Mouse (Mus musculus) spleen, postnatal 4 days (tissue): ENCODE data around the gene Abcc4.

Experiments
- DNase-seq, 2 experiments: peaks; one replicate each; pipeline ENCODE4 v3.0.0; 2022; ENCODE audit warnings: low spot score in 2 of 2

The Abcc4 gene

DNA sequence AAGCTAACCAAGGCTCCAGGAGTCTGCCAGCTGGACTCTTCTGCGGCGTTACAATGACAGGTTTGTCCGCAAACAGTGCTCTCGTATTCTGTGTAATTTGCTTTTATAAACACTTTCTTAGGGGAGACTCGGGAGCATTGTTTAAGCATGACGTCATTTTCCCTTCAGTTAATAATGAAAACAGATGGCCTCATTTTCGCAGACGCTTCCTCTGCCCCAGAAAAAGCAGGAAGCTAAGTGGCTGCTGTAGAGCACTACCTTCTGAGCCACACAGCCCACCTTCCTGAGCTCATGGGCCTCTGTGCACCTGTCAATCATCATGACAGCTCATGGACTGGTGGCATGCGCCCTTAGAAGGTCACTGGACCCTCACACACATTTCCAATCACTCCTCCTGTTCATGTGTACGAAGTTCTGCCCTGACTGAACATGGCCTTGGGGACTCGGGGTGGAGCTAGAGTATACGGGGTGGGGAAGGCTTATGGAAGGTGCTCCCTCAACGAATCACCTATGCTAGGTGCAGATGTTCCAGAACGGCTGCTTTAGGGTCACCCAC lies 199.3 kb downstream of the Abcc4 start:
- DNase-seq, result no peak

DNA sequence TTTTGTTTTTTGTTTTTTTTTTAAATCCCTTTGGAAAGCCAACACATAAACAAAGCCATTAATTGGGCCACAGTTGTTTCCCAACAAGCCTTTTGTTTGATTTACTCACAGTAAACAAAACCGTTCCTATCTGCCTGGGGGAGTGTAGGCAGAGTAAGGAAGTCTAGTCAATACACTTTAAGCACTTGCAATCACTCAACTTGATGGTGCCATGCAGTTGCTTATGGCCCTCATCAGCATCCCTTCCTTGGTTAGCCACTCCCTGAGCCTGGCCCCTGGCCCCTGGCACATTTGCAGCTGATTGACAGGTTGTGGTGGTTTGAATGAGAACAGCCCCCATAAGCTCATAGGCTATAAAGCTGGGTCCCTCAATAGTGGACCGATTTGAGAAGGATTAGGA lies 209.3 kb downstream of the Abcc4 start:
- DNase-seq, result no peak

DNA sequence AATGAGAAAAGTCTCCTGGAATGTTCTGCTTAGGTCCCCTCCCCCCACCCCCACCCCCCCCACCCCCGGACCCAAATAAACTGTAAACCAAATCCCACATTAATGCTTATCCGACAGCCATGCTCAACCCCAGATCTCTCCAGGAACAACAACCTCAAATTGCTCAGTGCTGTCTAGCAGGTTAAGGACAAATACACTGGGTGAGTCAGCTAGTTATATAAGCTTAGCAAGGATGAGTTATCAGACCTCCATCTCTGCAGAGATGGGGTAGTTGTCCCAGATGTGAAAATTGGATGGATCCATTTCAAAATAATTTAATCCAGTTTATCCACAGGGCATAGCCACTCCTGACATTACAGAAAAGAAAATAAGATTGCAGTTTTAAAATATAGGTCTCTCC lies 210.6 kb downstream of the Abcc4 start:
- no peak for DNase-seq

DNA sequence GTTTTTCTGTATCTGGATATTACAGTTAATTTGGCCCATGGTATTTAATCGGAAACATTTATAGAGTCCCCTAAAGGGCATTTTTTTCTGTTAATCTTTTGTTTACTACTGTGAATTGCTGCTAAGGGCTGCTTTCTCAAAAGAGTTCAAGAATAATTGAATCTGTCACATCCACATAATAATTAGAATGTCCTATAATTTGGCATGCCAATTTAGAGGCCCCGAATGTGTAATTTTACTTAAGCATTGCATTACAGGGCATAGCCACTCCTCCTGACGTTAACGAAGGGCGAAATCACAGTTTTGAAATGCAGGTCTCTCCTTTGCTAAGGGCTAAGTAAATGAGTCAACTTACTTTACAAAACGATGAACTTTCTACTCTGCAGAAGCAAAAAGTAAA lies 214.3 kb downstream of the Abcc4 start:
- DNase-seq, result no peak

DNA sequence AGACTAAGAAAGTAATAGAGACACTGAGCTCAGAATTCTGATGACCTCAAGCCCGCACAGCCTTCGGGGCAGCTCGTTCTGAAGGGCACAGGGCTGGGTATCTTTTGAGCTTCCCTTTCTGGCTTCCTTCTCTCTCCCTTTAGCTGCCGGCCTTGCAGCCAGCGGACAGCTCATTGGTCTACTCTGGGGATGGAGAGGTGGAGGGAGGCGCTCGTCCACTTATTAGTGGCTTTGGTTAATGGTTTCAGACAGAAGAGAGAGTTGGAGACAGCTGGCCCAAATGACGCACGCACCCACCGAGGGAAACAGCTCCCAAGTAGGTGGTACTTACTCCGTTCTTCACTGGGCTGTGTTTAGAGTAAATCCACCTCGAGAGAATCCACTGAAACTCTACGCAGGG lies 214.7 kb downstream of the Abcc4 start:
- no peak for DNase-seq

DNA sequence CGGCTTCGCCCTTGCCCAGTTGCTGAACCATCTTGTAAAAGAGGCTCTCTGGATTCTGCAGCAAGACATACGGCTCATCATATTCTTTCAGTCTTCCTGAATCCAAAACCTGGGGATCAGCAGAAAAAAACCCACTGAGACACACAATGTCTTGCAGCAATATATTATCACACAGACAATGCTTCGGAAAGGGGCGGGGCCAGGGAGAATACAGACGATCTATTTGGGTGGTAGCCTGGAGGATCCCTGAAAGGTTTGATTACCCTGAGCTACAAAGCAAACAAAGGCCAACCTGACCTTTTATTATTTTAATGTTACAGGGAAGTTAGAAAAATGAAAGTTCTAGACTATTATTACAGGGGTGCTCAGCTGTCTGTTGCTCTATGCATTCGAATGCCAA lies 215.5 kb downstream of the Abcc4 start:
- no peak for DNase-seq

DNA sequence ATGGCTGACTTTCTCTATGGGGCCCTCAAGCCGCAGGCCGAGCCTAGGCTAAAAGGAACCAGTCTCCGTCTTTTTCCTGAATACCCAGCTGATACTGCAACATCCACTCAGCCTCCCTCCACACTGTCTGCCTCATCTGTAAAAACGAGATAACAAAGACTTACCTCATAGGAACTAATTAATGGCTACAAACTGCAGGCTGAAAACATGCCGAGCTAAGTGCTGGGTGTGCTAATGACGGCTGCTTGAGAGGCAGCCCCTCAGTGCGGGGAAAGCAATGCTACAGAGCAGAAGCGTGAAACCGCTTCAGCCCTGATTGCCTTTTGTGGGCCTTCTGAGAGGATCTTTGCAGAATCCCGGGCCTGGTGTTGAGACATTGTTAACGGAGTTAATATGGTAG lies 219.7 kb downstream of the Abcc4 start:
- DNase-seq, result no peak

DNA sequence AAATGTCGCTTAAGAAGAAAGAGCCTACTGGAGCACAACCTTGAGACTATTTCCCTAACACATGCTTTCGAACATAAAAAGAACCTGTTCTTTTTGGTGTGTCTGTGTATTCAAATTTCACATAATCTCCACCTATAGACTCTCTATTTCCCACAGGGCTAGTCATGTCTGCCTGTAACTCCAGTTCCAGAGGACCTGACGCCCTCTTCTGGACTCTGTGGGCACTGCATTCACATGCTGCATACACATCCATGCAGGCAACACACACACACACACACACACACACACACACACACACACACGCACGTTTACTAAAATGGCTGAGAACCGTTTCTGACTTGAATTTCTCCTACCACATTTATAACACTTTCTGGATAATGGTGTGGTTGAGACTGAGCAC lies 220.4 kb downstream of the Abcc4 start:
- no peak for DNase-seq

DNA sequence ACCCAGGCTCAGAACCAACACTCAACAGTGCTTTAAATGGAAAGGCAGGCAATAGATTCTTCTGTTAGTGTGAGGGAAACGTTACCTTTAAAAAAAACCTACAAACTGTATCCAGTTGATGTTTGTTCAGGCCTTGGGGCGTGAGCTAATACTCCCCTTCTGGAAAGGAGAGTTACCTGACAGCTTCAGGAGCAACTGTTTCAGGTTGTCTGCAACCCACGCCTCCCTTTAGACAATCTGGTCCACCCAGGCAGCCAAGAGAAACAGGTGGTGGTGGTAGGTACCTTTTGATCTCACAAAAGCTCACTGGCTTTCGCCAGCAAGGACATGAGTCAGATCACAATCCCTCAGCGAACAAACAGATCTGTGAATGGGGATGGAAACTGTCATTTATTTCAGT lies 223.7 kb downstream of the Abcc4 start:
- DNase-seq, result no peak

DNA sequence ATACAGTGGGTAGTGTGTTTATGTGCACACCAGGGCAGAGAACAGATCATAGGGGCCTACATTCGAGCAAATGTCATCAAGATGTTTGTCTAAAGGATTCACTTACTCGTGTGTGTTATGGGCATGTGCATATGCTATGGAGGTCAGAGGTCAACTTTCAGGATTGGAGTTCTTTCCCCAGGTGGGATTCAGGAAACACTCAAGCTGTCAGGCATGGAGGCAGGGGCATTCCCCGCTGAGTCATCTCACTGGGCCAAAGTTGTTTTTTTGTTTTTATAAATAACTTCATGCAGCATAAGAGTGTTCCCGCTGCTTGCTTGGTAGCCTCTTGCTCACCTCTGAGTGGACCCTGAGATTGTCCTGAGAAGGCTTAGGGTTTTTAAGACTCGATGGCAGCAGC lies 224.2 kb downstream of the Abcc4 start:
- DNase-seq, result no peak

DNA sequence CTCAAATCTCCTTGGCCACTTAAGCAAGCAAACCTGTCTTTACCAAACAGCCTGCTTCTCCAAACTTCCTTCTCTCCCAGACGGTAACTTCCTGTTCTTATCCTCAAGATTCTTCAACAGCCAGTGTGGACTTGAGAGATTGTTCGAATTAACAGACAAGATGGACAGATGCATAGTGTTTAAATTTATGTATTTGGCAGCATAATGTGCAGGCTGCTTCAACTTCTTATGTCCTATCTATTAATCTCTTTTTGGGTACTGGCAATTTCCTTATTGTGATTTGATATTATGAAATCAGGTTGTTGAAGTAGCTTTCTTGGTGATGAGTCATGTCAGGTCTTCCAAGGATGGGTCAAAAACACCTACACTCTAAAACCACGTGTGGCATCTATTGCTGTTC lies 229.7 kb downstream of the Abcc4 start:
- no peak for DNase-seq

DNA sequence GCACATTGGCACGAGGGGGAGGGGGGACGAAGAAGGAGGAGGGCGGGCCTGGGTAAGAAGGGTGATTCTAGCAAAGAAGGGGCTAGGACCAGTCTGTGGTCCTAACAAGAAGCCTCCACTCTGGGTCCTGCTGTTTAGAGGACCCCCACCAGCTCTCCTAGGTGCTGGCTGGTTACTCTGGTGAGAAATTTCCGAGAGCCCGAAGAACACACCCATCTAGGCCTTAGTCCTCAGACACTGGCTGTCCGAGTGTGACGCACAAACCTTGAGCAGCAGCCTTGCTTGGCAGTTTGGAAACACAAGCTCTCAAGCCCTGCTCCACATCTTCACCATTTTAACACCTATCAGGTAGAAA lies 230.9 kb downstream of the Abcc4 start:
- no peak for DNase-seq

DNA sequence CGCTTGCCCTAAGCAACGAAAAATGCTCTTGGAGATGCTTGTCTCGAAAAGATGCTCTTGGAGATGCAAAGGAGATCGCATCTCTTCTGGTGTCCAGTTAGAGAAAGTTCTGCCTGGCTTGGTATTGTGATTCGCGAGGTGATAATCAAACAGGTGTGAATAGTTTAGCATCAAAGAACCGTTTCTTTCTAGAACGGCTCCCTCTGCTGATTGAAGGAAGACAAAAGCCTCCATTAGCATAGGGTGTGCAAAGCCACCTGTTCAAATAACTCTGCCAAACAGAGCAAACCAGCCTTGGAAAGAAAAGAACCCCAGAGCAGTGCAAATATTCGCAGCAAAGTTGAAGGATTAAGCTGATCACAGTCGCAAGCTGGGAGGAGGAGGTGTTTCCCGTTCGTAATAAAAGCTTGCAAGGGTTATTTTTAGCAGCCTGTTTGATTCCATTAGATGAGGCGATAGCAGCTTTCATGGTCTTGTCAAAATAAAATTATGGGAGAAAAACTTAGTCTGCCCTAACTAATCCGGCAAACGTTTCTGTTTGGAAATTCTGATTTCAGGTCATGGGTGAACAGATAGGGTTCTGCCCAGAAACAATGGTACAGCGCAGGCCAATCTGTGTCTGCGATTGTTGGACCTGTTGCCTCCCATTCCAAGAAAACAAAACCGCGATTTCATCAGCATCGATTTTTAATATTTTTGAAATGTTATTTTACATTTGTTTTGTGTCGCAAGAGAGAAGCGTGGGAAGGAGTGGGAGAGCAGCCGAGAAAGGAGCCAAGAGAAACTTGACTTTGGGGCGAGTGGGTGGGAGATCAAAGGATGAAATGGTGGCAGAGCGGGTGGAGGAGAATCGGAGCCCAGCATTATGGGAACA lies 231.6 kb downstream of the Abcc4 start:
- DNase-seq, result no peak

DNA sequence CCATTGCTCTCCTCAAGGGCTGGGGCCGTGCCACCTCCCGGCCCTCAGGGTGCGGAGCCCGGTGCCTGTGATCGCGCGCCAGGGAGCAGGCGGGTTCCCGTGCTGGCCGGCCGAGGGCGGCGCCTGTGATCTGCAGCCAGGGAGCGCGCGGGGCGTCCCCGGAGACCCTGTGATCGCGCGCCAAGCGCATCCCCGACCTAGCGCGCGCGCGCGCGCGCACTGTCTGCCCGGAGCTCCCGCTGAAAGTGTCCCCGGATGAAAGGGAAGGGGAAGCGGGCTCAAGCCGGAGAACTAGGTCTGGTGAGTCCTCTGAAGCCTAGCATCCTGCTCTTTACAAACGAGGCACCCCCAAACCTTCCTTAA lies 232.2 kb downstream of the Abcc4 start:
- no peak for DNase-seq

DNA sequence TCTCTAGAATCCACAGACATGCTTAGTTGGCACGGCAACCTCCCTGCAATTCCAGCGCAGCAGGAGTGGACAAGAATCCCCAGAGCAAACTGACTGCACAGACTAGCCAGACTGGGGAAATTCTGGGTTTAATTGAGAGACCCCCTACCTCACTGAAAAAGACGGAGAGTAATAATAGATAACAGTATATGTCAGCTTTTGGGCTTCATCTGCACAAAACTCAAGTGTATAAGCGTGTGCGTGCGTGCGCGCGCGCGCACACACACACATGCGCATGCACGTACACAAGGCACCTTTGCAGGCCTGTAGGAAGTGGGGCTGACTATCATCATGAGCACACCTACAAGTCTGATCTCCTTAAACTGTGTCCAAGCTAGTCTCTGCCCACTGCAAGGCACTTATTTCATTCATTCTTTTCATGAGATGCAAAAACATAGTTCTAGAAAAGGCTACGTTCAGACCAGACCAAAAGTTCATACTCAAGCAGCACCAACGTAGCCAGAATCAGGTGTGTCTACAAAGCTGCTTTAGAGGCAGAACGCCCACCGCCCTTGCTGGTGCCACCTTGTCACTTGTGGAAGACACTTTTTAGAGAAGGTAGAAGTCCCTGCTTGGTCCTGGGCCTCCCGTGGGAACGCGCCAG lies 232.7 kb downstream of the Abcc4 start:
- DNase-seq, result no peak

DNA sequence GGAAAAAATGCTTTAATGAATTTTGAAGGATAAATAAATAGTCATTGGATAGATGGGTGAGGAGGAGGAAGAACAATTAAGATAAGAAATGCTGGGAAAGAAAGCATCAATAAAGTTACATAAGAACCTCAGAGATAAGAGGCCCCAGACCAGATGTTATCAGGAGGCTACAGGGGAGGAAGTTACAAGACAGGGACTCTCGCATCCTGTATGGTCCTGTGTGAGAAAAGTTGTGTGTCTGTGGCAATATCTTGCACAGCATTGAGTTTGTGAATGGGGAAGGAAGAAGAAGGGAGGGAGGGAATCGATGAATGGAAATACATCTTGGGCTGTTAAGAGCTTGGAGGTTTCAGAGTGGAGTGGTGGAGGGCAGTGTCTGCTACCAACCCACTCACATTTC lies 240.7 kb downstream of the Abcc4 start:
- no peak for DNase-seq

DNA sequence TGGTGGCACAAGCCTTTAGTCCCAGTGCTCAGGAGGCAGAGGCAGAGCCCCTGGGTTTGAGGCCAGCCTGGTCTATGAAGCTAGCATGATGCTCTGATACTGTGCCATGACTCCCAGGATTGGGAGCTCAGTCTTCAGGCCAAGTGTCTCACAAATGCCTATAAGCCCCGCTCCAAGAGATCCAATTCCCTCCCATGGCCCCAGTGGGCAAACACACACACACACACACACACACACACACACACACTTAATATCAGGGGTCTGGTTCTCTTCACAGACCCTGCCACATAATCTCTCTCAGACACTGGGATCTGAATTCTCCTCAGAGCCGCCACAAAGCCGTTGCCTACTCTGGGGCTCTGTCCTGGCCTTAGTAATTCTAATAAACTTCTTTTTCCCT lies 241.6 kb downstream of the Abcc4 start:
- no peak for DNase-seq

DNA sequence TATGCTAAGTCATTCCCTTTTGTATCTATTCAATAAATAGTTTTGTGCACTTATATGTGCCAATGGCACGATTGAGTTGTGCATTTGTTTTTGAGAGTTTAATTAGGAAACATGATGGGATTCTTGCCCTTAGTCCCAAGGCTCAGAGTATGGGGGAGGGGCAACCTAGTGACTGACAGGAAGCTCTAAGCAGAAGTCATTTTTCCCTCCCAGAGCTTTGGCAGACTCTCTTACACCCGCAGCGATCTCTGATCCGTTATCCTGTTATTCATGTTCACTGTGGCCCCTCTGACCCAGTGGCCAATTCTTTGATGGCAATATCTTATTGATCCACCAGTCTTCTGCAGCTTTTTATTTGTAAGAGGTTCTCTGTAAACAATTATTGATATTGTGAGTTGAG lies 253.4 kb downstream of the Abcc4 start:
- no peak for DNase-seq

DNA sequence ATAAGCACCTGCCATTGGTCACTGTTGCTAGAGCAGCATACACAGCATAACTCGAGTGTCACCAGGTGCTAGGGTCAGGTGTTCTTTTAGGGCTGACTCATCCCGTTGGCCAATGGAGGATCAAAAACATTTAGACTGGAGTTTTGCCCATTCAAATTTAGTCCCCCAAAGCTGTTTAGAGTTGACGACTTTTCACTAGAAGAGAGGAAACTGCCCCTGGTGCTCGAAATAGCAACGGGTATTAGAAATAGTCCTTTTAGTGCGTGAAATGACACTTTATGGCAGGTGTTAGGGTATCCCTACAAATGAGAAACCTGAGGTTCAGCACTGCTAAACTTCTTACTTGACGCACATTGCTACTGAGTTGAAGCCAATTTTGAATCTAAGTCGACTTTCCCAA lies 265.9 kb downstream of the Abcc4 start:
- no peak for DNase-seq

DNA sequence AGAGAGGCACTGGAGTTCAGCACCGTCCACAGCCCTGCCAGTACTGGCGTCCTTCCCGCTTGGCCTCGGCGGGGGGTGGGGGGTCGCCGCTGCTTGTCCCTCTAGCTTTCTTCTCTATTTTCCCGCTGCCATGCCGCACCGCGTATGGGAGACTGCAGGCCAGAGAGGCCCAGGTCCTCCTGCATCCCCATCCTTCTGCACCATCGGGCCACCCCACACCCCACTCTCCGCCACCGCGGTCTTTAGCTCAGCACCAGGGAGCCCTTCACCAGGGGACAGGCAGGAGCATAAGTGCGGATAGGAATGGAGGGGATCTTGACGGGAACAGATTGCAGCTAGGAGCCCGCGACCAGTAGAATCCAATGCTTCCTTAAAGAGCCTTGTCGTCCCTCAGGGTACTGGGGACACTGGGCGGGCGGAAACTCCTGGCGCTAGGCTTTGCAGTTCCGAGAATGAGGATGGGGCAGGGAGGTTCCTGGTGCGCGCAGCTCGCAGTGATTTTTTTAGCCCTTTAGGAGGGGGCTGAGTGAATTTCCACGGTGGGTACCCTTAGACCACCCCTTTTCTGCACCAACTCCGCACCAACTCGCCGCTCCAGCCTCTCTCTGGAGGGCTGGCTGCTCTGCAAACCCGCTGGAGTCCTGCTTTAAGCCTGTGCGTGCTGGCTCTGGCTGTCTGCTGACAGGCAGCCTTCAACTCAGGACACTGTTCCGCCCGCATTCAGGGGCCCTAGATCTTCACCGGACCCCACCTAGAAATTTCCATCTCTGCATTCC lies 268.7 kb downstream of the Abcc4 start:
- no peak for DNase-seq

DNA sequence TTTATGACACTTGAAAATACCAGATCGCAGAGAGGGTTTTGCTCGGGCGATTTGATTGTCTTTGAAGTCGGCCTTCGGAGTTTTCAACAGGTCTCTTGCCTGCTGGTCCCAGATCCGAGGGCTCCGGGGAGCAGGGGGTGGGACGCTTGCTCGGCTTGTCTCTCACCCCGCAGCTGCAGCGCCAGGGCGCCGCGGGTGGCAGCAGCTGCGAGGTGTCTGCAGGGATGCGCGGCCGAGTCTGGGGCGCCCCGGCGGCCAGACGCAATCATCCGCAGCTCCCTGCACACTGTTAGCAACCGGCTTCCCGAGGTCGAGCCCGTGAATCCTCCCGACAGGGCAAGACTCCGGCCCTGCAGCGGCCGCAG lies 269.2 kb downstream of the Abcc4 start:
- DNase-seq, result no peak

DNA sequence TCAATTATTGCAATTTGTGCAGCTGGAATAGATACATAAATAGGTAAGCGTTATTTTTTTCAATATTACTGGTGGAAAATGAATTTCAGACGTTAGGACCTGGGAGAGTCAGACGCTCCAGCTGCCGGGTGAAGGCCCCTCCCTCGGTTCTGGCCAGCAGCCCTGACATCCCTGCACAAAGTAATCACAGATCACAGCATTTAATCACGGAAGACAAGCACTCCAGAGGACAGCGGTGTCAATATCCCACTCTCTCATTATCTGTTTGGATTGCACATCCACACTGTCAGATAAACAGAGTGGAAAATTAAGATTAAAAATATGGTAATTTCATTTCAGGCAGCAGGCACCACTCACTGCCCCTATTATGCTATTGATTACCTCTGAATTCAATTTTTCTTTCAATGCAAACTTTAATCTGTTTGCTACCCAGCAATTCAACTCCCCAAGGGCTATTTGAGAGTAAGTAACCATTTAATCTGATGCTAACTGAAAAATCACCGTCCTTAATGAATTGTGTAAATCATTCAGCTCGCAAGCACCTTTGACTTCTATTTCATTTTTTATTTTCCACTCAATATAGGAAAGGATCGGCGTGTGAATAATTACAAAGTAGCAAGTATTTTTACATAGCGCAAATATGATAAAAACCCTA lies 270.2 kb downstream of the Abcc4 start:
- no peak for DNase-seq
